Mouse (Mus musculus): Measurements from ENCODE around the gene Tas2r116.

Tas2r116 gene

DNA sequence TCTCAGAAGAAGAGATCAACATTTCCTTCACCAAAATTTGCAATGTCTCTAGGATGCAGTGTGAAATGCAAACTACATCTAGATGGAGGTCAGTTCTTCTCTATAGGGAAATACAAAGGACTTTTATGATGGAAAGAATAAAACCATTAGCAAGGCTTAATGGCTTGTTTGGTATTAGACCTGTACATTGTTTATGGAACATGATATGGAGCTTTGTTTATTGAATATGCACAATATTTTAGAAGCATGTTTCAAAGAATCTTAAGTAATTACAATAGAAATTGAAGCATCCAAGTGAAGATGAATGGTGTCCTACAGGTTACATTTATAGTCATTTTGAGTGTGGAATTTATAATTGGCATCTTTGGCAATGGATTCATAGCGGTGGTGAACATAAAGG lies at the start of gene Tas2r116:
TSS of gene Tas2r116 (plus strand) at position 301 of the 400 bp plus-strand sequence.
- DNase-seq: no peak

DNA sequence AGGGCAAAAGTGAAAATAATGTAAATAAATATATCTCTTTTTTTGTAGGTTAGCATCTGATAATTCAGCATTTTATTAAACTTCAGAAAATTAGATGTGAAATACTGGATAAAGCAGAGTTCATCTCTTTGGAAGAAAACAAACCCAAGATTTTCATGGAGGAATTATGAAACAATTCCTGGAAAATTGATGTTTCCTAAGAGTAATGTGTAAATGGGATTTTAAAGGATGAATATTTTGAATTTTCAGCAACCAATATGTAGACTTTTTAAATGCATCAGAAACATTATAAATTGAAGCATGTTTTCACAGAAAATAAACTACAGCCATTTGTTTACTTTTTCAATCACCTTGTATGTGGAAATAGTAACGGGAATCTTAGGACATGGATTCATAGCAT lies 8.4 kb upstream of the Tas2r116 start, which contains the start of gene Tas2r123:
TSS of gene Tas2r123 (plus strand) at position 301 of the 400 bp plus-strand sequence.
- DNase-seq: no peak

DNA sequence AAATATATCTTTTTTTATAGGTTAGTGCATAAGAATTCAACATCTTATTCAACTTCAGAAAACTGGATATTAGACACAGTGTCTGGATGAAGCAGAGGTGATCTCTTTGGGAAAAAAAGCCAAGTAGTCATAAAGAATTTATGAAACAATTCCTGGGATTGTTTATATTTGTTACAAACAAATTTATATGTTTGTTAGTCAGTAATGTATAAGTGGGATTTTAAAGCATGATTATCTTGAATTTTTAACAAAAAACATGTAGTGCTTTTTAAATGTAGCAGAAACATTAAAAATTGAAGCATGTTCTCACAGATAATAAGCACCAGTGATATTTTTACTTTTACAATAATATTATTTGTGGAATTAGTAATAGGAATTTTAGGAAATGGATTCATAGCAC lies 12.5 kb downstream of the Tas2r116 start, which contains the start of gene Tas2r110:
TSS of gene Tas2r110 (plus strand) at position 301 of the 400 bp plus-strand sequence.
- DNase-seq: no peak

DNA sequence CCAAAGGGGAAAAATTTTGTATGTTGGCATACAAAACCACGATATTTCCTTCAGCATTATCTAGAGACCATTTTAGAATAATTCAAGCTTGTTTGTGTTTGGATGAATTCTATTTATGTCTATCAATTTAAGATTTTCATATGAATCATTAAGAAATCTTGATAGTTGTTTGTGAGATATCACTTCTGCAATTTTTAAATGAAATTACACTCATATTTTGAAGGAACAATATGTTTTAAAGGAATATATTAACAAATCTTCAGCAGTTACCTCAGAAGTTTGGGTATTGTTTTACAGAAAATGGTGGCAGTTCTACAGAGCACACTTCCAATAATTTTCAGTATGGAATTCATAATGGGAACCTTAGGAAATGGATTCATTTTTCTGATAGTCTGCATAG lies 37.5 kb downstream of the Tas2r116 start, which contains the start of gene Tas2r113:
TSS of gene Tas2r113 (plus strand) at position 301 of the 400 bp plus-strand sequence.
- no peak for DNase-seq

Data from thymus, postnatal 14 days (tissue).